Mouse (Mus musculus): ENCODE data around the gene Psmb9.

Psmb9 gene

DNA sequence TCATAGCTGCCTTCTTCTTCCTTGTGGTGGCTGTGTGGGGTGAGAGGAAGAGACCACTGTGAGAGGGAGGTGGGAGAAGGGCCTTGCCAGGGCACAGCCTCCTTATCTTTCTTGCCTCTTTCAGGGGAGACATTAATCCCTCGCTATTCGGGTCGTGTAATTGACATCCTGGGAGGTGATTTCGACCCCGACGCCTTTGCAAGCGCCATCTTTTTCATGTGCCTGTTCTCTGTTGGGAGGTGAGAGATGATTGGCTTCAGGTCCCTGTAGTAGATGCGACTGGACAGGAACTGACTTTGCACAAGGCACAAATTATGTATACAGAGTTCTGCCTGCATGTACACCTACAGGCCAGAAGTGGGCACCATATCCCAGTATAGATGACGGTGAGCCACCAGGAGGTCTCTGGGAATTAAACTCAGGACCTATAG is 18.2 kb upstream of the Psmb9 start:
- DNase-seq (ENCODE audit: low read depth) = no peak

DNA sequence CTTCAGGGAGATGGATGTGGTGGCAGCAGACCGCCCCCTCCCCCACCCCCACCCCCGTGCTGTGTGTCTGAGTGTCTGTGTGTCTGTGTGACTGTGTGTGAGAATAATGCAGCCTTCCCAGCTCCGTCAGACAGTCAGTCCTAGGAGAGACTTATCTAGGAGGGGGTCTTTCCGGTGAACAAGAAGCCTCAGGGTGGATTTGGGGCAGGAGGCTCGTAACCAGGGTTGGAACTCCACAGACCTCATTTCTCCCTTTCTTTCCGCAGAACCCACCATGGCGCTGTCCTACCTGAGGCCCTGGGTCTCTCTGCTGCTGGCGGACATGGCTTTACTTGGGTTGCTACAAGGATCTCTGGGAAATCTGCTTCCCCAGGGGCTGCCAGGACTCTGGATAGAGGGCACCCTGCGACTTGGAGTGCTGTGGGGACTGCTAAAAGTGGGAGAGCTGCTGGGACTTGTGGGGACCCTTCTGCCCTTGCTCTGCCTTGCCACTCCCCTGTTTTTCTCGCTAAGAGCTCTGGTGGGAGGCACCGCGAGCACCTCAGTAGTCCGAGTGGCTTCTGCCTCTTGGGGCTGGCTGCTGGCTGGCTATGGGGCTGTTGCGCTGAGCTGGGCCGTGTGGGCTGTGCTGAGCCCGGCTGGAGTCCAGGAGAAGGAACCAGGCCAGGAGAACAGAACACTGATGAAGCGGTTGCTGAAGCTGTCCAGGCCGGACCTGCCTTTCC is 17.6 kb upstream of the Psmb9 start:
- DNase-seq (ENCODE audit: low read depth) = no peak

DNA sequence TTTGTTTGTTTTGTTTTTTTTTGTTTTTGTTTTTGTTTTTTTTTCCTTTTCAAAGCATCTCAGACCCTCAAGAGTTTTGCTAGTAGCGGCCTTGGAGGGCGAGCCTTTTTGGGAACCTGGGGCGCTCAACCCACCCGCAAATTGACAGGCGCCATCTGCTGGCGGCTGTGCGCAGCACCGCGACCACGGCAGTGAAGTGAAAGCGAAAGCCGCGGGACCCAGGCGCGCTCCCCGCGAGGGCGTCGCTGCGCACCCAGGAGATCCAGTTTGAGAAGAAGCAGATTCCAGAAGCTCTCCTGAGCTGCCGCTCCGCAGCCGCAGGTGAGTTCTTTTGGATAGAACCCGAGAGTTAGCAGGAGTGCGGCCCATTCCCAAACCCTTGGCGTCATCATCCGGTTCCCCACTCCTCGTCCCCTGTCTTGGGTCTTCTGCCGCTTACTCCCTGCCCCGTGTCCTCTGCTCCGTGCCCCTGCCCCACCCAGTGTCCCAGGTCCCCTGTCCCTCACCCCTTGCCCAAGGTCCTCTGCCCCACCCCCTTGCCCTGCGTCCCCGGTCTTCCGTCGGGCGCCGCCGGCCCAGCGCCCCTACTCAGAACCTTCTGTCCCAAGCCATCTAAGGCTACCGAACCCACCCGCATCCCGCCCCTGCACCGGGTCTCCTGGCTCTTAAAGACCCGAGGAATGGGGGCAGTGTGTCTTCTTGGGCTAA is 16.9 kb upstream of the Psmb9 start:
- DNase-seq (ENCODE audit: low read depth) = no peak

GRCm38 (mm10) chr17:34203444-34203843 is 15.9 kb upstream of the Psmb9 start, which contains the start of gene Tap2:
Gene Tap2 (plus strand): TSS chr17:34203527.
- no peak for DNase-seq (ENCODE audit: low read depth)

DNA sequence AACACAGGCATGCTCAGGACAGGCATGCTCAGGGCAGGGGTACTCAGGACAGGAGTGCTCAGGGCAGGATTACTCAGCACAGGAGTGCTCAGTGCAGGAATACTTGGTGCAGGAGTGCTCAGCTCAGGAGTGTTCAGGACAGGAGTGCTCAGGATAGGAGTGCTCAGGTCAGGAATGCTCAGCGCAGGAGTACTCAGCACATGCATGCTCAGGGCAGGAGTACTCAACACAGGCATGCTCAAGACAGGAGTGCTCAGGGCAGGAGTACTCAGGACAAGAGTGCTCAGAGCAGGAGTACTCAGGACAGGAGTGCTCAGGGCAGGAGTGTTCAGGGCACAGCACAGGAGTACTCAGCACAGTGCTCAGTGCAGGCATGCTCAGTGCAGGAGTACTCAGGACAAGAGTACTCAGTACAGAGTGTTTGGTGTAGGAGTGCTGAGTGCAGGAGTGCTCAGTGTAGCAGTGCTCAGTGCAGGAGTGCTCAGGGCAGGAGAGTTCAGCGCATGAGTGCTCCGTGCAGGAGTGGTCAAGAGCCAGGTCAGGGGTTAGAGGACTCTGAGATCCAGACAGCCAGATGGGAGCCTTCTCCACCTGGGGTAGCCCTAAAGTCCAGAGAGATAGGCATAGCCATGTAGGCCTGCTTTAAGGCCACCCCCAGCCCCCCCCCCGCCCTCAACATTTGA is 15.3 kb upstream of the Psmb9 start:
- no peak for DNase-seq (ENCODE audit: low read depth)

DNA sequence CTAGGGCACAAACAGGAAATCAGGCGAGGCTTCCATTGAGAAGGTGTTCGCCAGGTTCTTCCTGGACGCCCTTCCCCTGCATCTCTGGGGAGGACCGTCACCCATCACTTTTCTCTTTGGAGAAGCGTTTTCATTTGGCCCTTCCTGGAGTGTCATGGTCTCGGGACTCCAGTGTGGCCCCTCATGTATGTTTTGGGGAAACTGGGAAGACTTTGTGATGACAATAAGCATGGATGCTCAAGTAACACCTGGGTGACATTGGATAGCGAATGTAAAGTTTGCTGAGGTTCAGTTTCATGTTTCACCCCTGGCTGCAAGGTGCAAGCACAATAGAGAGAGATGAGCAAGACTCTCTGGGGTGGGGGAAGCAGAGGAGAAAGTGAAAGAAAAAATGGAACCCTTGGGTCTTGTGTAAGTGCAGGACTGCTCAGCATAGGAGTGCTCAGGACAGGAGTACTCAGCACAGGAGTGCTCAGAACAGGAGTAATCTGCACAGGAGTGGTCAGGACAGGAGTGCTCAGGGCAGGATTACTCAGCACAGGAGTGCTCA is 14.0 kb upstream of the Psmb9 start:
- no peak for DNase-seq (ENCODE audit: low read depth)

DNA sequence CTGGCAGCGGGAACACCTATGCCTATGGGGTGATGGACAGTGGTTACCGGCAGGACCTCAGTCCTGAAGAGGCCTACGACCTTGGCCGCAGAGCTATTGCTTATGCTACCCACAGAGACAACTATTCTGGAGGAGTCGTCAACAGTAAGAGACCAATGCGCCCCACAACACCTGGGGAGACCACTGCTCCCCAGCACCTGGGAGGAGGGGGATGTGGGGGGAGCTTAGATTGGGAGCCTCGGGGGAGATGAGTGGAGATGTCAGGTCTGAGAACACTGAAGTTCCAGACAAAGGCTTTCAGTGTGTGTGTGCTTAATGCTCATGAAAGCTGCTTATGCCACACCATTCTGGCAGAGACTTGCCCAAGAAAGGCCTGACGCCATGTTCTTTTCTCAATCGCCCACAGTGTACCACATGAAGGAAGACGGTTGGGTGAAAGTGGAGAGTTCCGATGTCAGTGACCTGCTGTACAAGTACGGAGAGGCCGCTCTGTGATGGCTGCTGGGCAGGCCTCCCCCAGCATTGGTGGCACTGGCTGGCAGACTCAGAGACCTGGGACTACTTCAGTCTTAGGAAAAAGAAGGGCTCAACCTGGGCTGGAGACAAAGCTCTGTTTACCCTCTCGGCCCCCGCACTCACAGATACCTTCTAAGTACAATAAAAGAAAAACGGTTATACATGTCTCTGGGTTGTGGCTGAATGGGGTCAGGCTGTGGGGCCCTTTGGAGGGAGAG is 13.4 kb upstream of the Psmb9 start:
- no peak for DNase-seq (ENCODE audit: low read depth)

DNA sequence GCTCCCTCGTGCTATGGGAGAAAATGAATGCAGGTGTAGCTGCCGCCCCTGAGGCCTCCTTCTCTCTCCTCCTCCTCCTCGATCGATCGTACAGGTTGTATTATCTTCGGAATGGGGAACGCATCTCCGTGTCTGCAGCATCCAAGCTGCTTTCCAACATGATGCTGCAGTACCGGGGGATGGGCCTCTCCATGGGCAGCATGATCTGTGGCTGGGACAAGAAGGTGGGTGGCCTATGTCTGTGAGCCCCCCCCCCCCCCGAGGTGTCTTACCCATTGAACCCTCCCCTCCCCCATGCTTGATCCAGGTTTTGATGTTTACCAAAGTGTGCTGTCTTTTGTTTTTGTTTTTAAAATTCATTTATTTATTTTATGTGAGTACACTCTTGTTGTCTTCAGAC is 12.5 kb upstream of the Psmb9 start:
- DNase-seq (ENCODE audit: low read depth) = no peak

GRCm38 (mm10) chr17:34199050-34199619 is 11.6 kb upstream of the Psmb9 start:
- DNase-seq (ENCODE audit: low read depth) = no peak

DNA sequence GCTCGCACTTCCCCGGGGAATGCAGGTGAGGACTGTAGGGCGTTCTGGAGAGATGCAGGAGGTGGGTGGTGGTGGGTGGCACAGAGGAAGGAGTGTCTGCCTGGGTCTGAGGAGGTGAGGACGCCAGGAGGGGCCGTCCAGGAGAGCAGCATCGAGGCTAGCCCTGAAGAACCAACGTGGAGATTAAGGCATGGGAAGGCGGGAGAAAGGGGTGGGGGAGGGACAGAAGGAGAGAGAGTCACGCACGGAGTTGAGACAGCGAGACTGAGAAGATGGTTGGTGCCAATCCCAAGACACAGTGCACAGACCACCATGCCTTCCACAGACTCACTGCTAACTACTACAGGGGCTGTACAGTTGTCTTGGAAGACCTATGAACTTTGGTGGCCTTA is 11.0 kb upstream of the Psmb9 start:
- DNase-seq (ENCODE audit: low read depth) = no peak

DNA sequence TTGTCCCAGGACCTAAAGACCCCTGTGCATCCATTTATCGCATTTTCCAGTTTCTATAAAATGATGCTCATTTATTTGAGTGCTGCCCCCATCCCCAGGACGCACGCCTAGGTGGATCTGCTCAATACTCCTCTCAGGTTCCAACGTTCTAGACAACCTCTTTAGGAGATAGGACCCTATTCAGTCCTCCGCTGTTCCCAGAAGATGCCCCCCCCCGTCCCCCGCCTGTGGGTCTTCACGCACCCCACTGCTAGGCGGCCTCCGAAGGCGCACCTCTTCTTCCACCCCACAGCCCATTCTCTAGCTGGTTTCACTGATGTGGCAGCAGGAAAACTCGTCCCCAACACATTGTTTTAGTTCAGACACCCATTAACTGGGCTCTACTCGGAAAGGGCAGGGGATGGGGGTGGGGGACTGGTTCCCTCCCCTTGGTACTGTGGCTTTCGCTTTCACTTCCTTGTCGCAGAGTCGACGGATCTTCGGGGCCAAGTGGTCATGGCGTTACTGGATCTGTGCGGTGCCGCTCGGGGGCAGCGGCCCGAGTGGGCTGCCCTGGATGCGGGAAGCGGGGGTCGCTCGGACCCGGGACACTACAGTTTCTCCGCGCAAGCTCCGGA is 10.4 kb upstream of the Psmb9 start:
- DNase-seq (ENCODE audit: low read depth) = no peak

DNA sequence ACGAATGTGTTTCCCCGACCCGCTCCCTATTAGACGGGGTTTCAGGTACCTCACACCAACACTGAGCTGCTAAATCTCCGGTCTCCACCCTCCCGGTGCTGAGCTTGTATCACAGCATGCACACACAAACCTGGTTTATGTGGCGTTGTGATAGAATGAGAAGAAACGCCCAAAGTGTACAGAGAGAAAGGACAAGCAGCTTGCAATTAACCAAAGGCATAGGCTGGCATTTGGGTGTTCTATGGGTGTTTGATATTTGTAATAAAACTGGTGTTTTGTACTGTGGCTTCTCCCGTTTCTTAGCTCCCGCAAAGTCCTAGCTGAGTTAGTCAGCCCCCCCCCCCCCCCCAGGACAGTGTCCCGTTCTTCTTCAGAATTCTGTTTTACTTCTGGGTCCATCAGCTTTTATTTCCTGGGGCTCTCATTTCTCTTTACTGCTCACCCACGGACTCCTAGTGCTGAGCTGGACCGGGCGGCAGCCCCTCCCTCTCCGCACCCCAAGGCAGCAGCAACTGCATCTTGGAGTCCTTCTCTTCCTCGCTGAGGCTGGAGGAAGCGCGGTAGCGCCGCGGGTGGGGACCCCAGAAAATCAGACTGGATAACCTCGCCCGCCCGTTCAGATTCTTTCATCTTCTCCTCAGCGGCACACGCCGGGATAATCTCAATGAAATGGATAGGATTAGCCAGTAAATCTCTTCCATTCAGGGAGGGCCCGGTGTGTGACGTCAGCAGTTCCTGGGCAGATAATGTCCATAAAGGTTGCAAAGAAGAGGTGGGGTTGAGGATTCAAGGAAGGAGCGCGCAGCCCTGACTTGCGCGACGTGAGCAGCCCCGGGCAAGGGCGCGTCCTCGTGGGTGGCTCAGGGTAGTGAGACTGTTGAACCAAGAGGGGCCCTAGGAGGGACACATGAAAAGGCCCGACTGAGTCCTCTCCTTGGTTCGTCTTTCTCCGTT is 9.7 kb upstream of the Psmb9 start, which contains the start of gene Psmb8:
Gene Psmb8, plus strand, starts transcription at position 781 of the 954 bp plus-strand sequence.
- no peak for DNase-seq (ENCODE audit: low read depth)

- DNase-seq (ENCODE audit: low read depth) = no peak
These were observed 8.9 kb upstream of the Psmb9 start for GRCm38 (mm10) chr17:34196491-34196890.

DNA sequence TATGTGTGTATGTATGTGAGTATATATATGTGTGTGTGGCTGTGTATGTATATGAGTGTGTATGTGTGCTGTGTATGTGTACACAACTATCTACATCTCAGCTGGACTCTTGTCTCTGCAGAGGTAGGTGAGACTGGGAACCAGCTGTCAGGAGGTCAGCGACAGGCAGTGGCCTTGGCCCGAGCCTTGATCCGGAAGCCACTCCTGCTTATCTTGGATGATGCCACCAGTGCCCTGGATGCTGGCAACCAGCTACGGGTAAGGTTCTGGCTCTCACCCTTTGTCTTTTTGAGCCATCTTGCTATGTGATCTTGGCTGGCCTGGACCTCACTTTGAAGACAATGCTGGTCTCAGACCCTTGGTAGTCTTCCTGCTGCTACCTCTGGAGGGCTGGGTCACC is 7.2 kb upstream of the Psmb9 start:
- DNase-seq (ENCODE audit: low read depth) = no peak

GRCm38 (mm10) chr17:34193468-34193867 is 5.9 kb upstream of the Psmb9 start:
- DNase-seq (ENCODE audit: low read depth) = no peak

DNA sequence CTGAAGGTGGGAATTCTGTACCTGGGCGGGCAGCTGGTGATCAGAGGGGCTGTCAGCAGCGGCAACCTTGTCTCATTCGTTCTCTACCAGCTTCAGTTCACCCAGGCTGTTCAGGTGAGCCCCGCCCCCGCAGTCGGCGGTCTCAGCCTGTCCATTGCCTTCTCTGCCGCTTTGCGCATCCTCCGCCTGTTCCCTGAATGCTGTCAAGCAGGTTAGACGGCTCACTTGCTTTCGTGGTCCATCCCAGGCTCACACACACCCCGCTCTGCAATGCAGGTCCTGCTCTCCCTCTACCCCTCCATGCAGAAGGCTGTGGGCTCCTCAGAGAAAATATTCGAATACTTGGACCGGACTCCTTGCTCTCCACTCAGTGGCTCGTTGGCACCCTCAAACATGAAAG is 5.3 kb upstream of the Psmb9 start:
- no peak for DNase-seq (ENCODE audit: low read depth)

GRCm38 (mm10) chr17:34188986-34189385 is 1.4 kb upstream of the Psmb9 start:
- no peak for DNase-seq (ENCODE audit: low read depth)

GRCm38 (mm10) chr17:34188010-34188409 is 446 bp upstream of the Psmb9 start:
- DNase-seq (ENCODE audit: low read depth) = no peak

GRCm38 (mm10) chr17:34186885-34187260 is 691 bp downstream of the Psmb9 start:
- no peak for DNase-seq (ENCODE audit: low read depth)

DNA sequence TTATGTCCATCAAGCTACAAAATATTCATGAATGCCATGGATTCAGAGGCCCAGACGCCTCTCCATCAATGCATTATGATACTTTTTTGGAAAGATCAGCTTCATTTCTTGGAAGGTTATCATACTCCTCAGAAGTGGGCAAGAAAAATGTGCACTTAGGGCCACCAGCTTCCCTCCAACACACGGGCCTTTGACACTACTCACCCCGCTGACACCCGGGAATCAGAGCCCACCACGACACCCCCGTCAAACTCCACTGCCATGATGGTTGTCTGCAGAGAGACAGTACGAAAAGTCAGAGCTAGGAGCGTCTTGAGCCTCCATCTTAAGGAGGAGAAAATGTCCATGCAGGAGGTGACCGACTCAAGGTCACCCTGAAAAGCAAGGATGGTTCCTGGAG is 2.0 kb downstream of the Psmb9 start:
- DNase-seq (ENCODE audit: low read depth) = no peak

All from c-Kit-positive CD71-positive TER-119-negative erythroid progenitor cells, embryonic 14.5 days (primary cell).